Mouse (Mus musculus): ENCODE measurements at regions not wholly inside any gene's neighbourhood (a gene's known extent, or its start where the extent isn't known, plus 50 kb on each side); places are given as distances from the start of the nearest gene placed in this dataset.

DNA sequence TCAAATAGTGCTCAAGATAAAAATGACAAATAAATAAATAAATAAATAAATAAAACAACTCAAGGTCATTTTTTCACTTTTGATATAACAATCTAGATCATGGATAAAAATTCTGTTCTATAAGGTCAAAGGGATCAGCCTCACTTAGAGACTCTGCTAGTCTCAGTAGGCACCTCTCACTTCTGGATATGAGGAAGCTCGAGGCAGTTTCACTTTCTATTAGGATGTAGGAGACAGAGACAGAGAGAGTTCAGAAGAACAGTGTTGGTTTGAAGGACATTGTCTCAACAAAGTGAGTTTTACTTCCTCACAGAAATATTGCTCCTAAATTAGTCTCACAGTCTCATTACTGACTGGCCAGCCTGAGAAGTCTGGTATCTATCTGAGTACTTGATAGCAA, 458.9 kb downstream of the Trib2 start:
- no peaks in the 10 kb centered on the region for H3K4me1 ChIP-seq (ENCODE audit: control insufficient read depth, insufficient read depth, low read length)
- H3K27ac ChIP-seq (ENCODE audit: insufficient read depth, low read depth, low read length), result no peak overlapping the region
- no peak overlapping the region for H3K4me3 ChIP-seq (ENCODE audit: insufficient read depth, low read length)
- TF ChIP-seq POLR2A (IDR thresholded peaks at IDR 0.05; ENCODE audit: borderline replicate concordance, low read depth, low read length) (no peak), CTCF (IDR thresholded peaks at IDR 0.05; ENCODE audit: low read depth, low read length) (no peak)

DNA sequence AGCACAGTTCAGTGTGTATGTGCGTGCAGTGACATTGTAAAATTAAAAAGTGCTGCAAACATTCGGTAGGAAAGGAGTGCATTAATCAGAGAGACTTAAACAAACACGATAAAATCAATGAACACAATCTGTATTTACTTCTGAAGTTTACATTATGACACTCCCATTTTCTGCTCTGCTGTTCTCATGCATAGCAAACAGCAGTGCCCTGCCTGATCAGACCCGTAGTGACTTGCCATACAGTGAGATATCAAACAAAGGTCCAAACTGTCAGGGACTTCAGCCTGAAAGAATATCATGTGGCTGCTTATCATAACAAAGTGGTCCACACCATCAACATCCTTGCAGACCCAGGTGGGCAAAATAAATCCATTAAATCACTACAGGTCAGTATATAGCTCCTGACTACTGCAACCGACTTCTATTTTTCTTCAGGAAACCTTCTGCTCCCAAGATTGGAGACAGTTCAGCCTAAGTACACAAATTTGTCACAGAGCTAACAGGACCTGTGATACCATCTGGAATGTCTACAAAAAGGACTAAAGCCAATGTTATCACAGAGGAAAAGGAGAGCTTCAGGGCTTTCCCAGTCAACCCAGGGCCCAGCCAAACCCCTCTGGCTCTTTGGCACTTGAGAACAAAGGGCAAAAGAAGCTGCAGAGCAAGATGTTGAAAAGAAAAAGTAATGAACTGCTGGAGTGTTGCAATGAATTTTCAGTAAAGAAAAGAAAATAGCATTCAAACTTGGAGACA, 495.8 kb downstream of the Trib2 start:
- TF ChIP-seq CTCF (IDR thresholded peaks at IDR 0.05; ENCODE audit: low read depth, low read length) (no peak), POLR2A (IDR thresholded peaks at IDR 0.05; ENCODE audit: borderline replicate concordance, low read depth, low read length) (no peak)
- H3K27ac ChIP-seq (ENCODE audit: insufficient read depth, low read depth, low read length), result no peak overlapping the region
- no peaks in the 10 kb centered on the region for H3K4me1 ChIP-seq (ENCODE audit: control insufficient read depth, insufficient read depth, low read length)
- no peak overlapping the region for H3K4me3 ChIP-seq (ENCODE audit: insufficient read depth, low read length)

GRCm38 (mm10) chr12:15319647-15320046, 497.1 kb downstream of the Trib2 start:
- no peak overlapping the region for H3K4me3 ChIP-seq (ENCODE audit: insufficient read depth, low read length)
- no peak overlapping the region for H3K27ac ChIP-seq (ENCODE audit: insufficient read depth, low read depth, low read length)
- no peaks in the 10 kb centered on the region for H3K4me1 ChIP-seq (ENCODE audit: control insufficient read depth, insufficient read depth, low read length)
- TF ChIP-seq POLR2A (IDR thresholded peaks at IDR 0.05; ENCODE audit: borderline replicate concordance, low read depth, low read length), result no peak
- TF ChIP-seq CTCF (IDR thresholded peaks at IDR 0.05; ENCODE audit: low read depth, low read length), result no peak

- Histone ChIP-seq H3K27ac (ENCODE audit: insufficient read depth, low read depth, low read length) (no peak overlapping the region), H3K4me1 (ENCODE audit: control insufficient read depth, insufficient read depth, low read length) (no peaks in the 10 kb centered on the region), H3K4me3 (ENCODE audit: insufficient read depth, low read length) (no peak overlapping the region)
- TF ChIP-seq CTCF (IDR thresholded peaks at IDR 0.05; ENCODE audit: low read depth, low read length), result no peak
- TF ChIP-seq POLR2A (IDR thresholded peaks at IDR 0.05; ENCODE audit: borderline replicate concordance, low read depth, low read length), result no peak
These were observed 521.8 kb downstream of the Trib2 start for GRCm38 (mm10) chr12:15294898-15295297.

- Histone ChIP-seq H3K4me1 (ENCODE audit: control insufficient read depth, insufficient read depth, low read length) (no peaks in the 10 kb centered on the region), H3K27ac (ENCODE audit: insufficient read depth, low read depth, low read length) (no peak overlapping the region), H3K4me3 (ENCODE audit: insufficient read depth, low read length) (no peak overlapping the region)
- TF ChIP-seq POLR2A (IDR thresholded peaks at IDR 0.05; ENCODE audit: borderline replicate concordance, low read depth, low read length), result no peak
- TF ChIP-seq CTCF (IDR thresholded peaks at IDR 0.05; ENCODE audit: low read depth, low read length), result no peak
These were observed 554.6 kb downstream of the Trib2 start for GRCm38 (mm10) chr12:15262165-15262564.

DNA sequence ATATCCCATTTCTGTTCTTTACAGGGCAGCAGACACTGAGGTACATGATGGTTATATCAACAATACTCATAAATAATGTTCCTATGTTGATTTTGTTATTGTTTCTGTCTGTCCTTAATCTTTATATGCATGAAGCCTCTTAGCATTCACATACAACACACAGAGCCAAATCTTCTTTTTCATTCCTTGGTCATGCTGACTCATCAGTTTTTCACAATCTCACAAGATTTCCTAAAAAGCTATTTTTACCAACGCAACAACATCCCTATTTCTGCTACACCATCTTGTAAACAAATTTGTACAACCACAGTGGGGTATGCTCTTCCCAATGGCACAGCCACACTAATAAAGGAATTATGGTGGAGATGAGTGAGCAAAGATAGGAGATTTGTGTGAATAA, 555.1 kb downstream of the Trib2 start:
- Histone ChIP-seq H3K27ac (ENCODE audit: insufficient read depth, low read depth, low read length) (no peak overlapping the region), H3K4me1 (ENCODE audit: control insufficient read depth, insufficient read depth, low read length) (no peaks in the 10 kb centered on the region), H3K4me3 (ENCODE audit: insufficient read depth, low read length) (no peak overlapping the region)
- TF ChIP-seq CTCF (IDR thresholded peaks at IDR 0.05; ENCODE audit: low read depth, low read length) (no peak), POLR2A (IDR thresholded peaks at IDR 0.05; ENCODE audit: borderline replicate concordance, low read depth, low read length) (no peak)

DNA sequence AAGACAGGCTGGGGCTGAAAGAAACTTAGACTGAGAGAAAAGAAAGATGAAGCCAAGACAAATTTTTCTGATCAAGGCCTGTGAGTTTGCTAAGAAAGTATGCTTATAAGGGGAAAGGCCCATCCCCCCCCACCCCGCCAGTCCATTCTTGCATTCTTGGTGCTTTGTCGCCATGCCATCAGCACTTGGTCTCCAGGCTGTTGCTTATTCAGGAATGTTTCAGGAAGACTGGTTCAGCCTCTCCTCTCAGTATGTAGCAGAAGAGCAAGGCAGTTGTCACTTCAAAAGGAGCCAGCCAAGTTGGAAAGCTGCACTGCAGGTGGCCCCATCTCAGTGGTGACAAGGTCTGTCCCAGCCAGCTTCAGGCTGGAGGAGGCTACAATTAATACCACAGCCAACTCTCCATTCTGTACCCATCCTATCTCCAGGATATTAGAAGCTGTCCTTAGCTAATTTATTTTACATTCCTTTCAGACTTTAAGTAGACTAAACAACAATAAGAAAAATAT, 555.8 kb downstream of the Trib2 start:
- Histone ChIP-seq H3K4me1 (ENCODE audit: control insufficient read depth, insufficient read depth, low read length) (no peaks in the 10 kb centered on the region), H3K27ac (ENCODE audit: insufficient read depth, low read depth, low read length) (no peak overlapping the region), H3K4me3 (ENCODE audit: insufficient read depth, low read length) (no peak overlapping the region)
- TF ChIP-seq POLR2A (IDR thresholded peaks at IDR 0.05; ENCODE audit: borderline replicate concordance, low read depth, low read length) (no peak), CTCF (IDR thresholded peaks at IDR 0.05; ENCODE audit: low read depth, low read length) (no peak)

GRCm38 (mm10) chr12:15244966-15245365, 571.8 kb downstream of the Trib2 start:
- no peak for TF ChIP-seq CTCF (IDR thresholded peaks at IDR 0.05; ENCODE audit: low read depth, low read length)
- Histone ChIP-seq H3K27ac (ENCODE audit: insufficient read depth, low read depth, low read length) (no peak overlapping the region), H3K4me1 (ENCODE audit: control insufficient read depth, insufficient read depth, low read length) (no peaks in the 10 kb centered on the region), H3K4me3 (ENCODE audit: insufficient read depth, low read length) (no peak overlapping the region)

DNA sequence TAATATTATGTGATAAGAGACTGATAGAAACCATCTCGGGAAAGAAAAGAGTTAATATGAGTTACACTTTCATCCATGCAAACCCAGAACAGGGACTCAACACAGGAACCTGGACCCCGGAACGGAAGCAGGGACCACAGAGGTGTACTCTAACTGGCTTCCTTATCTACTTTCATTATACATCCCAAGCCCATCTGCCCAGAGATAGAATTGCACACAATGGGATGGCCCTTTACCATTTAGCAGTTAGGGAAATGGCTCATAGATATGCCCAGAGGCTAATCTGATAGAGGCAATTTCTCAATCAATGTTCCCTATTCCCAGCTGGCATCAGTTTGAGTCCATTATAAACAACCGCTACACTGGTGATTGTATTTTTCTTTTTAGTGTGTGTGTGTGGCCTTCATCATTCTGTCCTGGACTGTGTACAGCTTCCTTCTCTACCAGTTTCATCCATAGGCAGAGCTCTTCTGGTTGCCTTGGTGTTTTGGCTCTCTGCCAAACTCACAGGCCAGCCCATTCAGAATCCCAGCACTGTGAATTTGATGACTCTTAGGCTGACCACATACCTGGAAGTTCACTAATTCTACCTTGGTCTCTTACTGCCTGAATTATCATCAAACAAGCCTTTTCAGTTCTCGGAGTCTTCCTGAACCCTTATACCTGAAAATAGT, 594.1 kb downstream of the Trib2 start:
- Histone ChIP-seq H3K27ac (ENCODE audit: insufficient read depth, low read depth, low read length) (no peak overlapping the region), H3K4me1 (ENCODE audit: control insufficient read depth, insufficient read depth, low read length) (no peaks in the 10 kb centered on the region), H3K4me3 (ENCODE audit: insufficient read depth, low read length) (no peak overlapping the region)
- no peak for TF ChIP-seq POLR2A (IDR thresholded peaks at IDR 0.05; ENCODE audit: borderline replicate concordance, low read depth, low read length)
- TF ChIP-seq CTCF (IDR thresholded peaks at IDR 0.05; ENCODE audit: low read depth, low read length), result no peak

GRCm38 (mm10) chr12:15218504-15218903, 598.2 kb downstream of the Trib2 start:
- Histone ChIP-seq H3K27ac (ENCODE audit: insufficient read depth, low read depth, low read length) (no peak overlapping the region), H3K4me3 (ENCODE audit: insufficient read depth, low read length) (no peak overlapping the region), H3K4me1 (ENCODE audit: control insufficient read depth, insufficient read depth, low read length) (no peaks in the 10 kb centered on the region)
- no peak for TF ChIP-seq CTCF (IDR thresholded peaks at IDR 0.05; ENCODE audit: low read depth, low read length)
